Mouse (Mus musculus) neural tube, embryonic 11.5 days (tissue): Measurements from ENCODE around the gene Sgcg. TPM values are rescaled to one million over a fixed set of nuclear protein-coding genes. Genes with fewer than 3 reads are reported as not detected.
A peak's percentile ranks its signal among the peaks of the same experiment; 100 is the strongest.

Source experiments
- ATAC-seq: fragments of 200-750 bp; cut with Nextera tagmentation; 2 replicates; pipeline ENCODE4 v1.8.0; 2017; ENCODE audit warnings: moderate number of reproducible peaks, mild to moderate bottlenecking, moderate TSS enrichment, moderate library complexity; ENCODE audit not compliant: insufficient read depth, low FRiP score, low TSS enrichment
- DNase-seq: peaks from one replicate; pipeline ENCODE4 v3.0.0-alpha.2; 2015; ENCODE audit warnings: low spot score
- H3K27ac ChIP-seq: fragments of 300-500 bp; sonication (generic); 2 replicates; pipeline ENCODE4 v1.5.1; 2014; ENCODE audit warnings: low read depth, mild to moderate bottlenecking, low read length
- H3K27me3 ChIP-seq: fragments of 300-500 bp; sonication (generic); 2 replicates; pipeline ENCODE4 v1.6.1; 2014; ENCODE audit warnings: mild to moderate bottlenecking, low read length, mixed read lengths; ENCODE audit not compliant: control insufficient read depth, insufficient read depth
- H3K36me3 ChIP-seq: fragments of 300-500 bp; sonication (generic); 2 replicates; pipeline ENCODE4 v1.6.1; 2014; ENCODE audit warnings: mild to moderate bottlenecking, low read length, moderate library complexity, mixed read lengths; ENCODE audit not compliant: control insufficient read depth, insufficient read depth
- H3K4me1 ChIP-seq: fragments of 300-500 bp; sonication (generic); 2 replicates; pipeline ENCODE4 v1.6.1; 2014; ENCODE audit warnings: low read length, mixed read lengths; ENCODE audit not compliant: control insufficient read depth, insufficient read depth
- H3K4me2 ChIP-seq: fragments of 300-500 bp; sonication (generic); 2 replicates; pipeline ENCODE4 v1.6.1; 2014; ENCODE audit warnings: low read depth, mild to moderate bottlenecking, moderate library complexity
- H3K4me3 ChIP-seq: fragments of 300-500 bp; sonication (generic); 2 replicates; pipeline ENCODE4 v1.5.1; 2014; ENCODE audit warnings: low read depth, low read length
- H3K9ac ChIP-seq: fragments of 300-500 bp; sonication (generic); 2 replicates; pipeline ENCODE4 v1.6.1; 2014; ENCODE audit warnings: mild to moderate bottlenecking, low read length
- H3K9me3 ChIP-seq: fragments of 300-500 bp; sonication (generic); 2 replicates; pipeline ENCODE4 v1.6.1; 2016; ENCODE audit warnings: low read length; ENCODE audit not compliant: control insufficient read depth
- WGBS: fragments of 180-500 bp; shearing (Covaris S2); extraction: QIAGEN DNeasy Blood & Tissue Kit; methylation state at CpG from one replicate; pipeline ENCODE4 v1.1.7; 2014; 5-methylcytosine and 5-hydroxymethylcytosine counted together
- polyA plus RNA-seq: library from polyadenylated mRNA; unstranded; fragments of >200 nt; fragmentation: Nextera tagmentation; extraction: Ambion mirVana; gene quantifications from 2 replicates; pipeline ENCODE4 v1.2.1, GENCODE M21; 2014

The Sgcg gene
- 1.1 and 2.0 TPM in 2 replicates for polyA plus RNA-seq

GRCm38 (mm10) chr14:61258352-61258751 is at the start of gene Sgcg:
Gene Sgcg (minus strand): TSS chr14:61258490.
- ATAC-seq (no peak), DNase-seq (no peak)
- 59% methylated on average over 11 of the region's 11 CpGs for WGBS
- no peak within 1 kb of the TSS for H3K4me2 ChIP-seq
- H3K27me3 ChIP-seq: no peaks in the 10 kb centered on the region
- no peak within 1 kb of the TSS for H3K27ac ChIP-seq
- H3K9me3 ChIP-seq: no peaks in the 10 kb centered on the region
- H3K9ac ChIP-seq: no peak within 1 kb of the TSS
- H3K36me3 ChIP-seq: no peaks in the 10 kb centered on the region
- no peak within 1 kb of the TSS for H3K4me3 ChIP-seq
- no peaks in the 10 kb centered on the region for H3K4me1 ChIP-seq

GRCm38 (mm10) chr14:61303969-61304609 is 45.8 kb upstream of the Sgcg start:
- H3K4me3 ChIP-seq: no peak overlapping the region
- H3K9me3 ChIP-seq: no peaks in the 10 kb centered on the region
- H3K9ac ChIP-seq: no peak overlapping the region
- no peaks in the 10 kb centered on the region for H3K27me3 ChIP-seq
- DNase-seq: no peak
- no peak overlapping the region for H3K4me2 ChIP-seq
- no peak overlapping the region for H3K27ac ChIP-seq
- no peak for ATAC-seq
- H3K36me3 ChIP-seq: no peaks in the 10 kb centered on the region
- H3K4me1 ChIP-seq: no peaks in the 10 kb centered on the region
- 83% methylated on average over 4 of the region's 4 CpGs for WGBS

GRCm38 (mm10) chr14:61302428-61302827 is 44.1 kb upstream of the Sgcg start:
- Histone ChIP-seq H3K4me1 (no peaks in the 10 kb centered on the region), H3K27me3 (no peaks in the 10 kb centered on the region), H3K27ac (no peak overlapping the region), H3K36me3 (no peaks in the 10 kb centered on the region), H3K9ac (no peak overlapping the region), H3K4me2 (no peak overlapping the region), H3K4me3 (no peak overlapping the region), H3K9me3 (no peaks in the 10 kb centered on the region)
- 81% methylated on average over 2 of the region's 2 CpGs for WGBS
- DNase-seq (no peak), ATAC-seq (no peak)

GRCm38 (mm10) chr14:61301323-61301722 is 43.0 kb upstream of the Sgcg start:
- no peak overlapping the region for H3K4me3 ChIP-seq
- H3K27me3 ChIP-seq: no peaks in the 10 kb centered on the region
- DNase-seq (no peak), ATAC-seq (no peak)
- H3K36me3 ChIP-seq: no peaks in the 10 kb centered on the region
- H3K4me2 ChIP-seq: no peak overlapping the region
- 60% methylated on average over 2 of the region's 2 CpGs for WGBS
- H3K9me3 ChIP-seq: no peaks in the 10 kb centered on the region
- no peak overlapping the region for H3K9ac ChIP-seq
- no peaks in the 10 kb centered on the region for H3K4me1 ChIP-seq
- H3K27ac ChIP-seq: no peak overlapping the region

- 88% methylated on average over 6 of the region's 6 CpGs for WGBS
- H3K9ac ChIP-seq: no peak overlapping the region
- H3K4me2 ChIP-seq: no peak overlapping the region
- H3K36me3 ChIP-seq: no peaks in the 10 kb centered on the region
- no peaks in the 10 kb centered on the region for H3K4me1 ChIP-seq
- H3K4me3 ChIP-seq: no peak overlapping the region
- DNase-seq (no peak), ATAC-seq (no peak)
- no peaks in the 10 kb centered on the region for H3K9me3 ChIP-seq
- no peak overlapping the region for H3K27ac ChIP-seq
- H3K27me3 ChIP-seq: no peaks in the 10 kb centered on the region
Observed at GRCm38 (mm10) chr14:61299810-61300209, 41.5 kb upstream of the Sgcg start.

- WGBS: 21% methylated on average over 6 of the region's 6 CpGs
- no peaks in the 10 kb centered on the region for H3K9me3 ChIP-seq
- no peaks in the 10 kb centered on the region for H3K36me3 ChIP-seq
- no peak overlapping the region for H3K27ac ChIP-seq
- no peaks in the 10 kb centered on the region for H3K4me1 ChIP-seq
- no peak overlapping the region for H3K4me2 ChIP-seq
- H3K27me3 ChIP-seq: no peaks in the 10 kb centered on the region
- ATAC-seq: no peak
- H3K4me3 ChIP-seq: no peak overlapping the region
- no peak overlapping the region for H3K9ac ChIP-seq
- DNase-seq: peak; percentile 75
Observed at GRCm38 (mm10) chr14:61294738-61295079, 36.4 kb upstream of the Sgcg start.

GRCm38 (mm10) chr14:61293884-61294737 is 35.8 kb upstream of the Sgcg start:
- H3K36me3 ChIP-seq: no peaks in the 10 kb centered on the region
- no peak overlapping the region for H3K27ac ChIP-seq
- DNase-seq (peak; percentile 51), ATAC-seq (no peak)
- H3K27me3 ChIP-seq: no peaks in the 10 kb centered on the region
- H3K4me3 ChIP-seq: no peak overlapping the region
- no peaks in the 10 kb centered on the region for H3K9me3 ChIP-seq
- H3K4me2 ChIP-seq: no peak overlapping the region
- 54% methylated on average over 16 of the region's 16 CpGs for WGBS
- H3K9ac ChIP-seq: no peak overlapping the region
- H3K4me1 ChIP-seq: no peaks in the 10 kb centered on the region

- no peaks in the 10 kb centered on the region for H3K27me3 ChIP-seq
- DNase-seq: no peak
- 81% methylated on average over 3 of the region's 3 CpGs for WGBS
Observed at GRCm38 (mm10) chr14:61290664-61291063, 32.4 kb upstream of the Sgcg start.

More at GRCm38 (mm10) chr14:61290664-61291063, 32.4 kb upstream of the Sgcg start:
- no peaks in the 10 kb centered on the region for H3K4me1 ChIP-seq
- H3K27ac ChIP-seq: no peak overlapping the region
- no peak overlapping the region for H3K4me3 ChIP-seq
- H3K9ac ChIP-seq: no peak overlapping the region
- no peaks in the 10 kb centered on the region for H3K9me3 ChIP-seq
- no peak for ATAC-seq
- no peaks in the 10 kb centered on the region for H3K36me3 ChIP-seq
- H3K4me2 ChIP-seq: no peak overlapping the region
